Mouse (Mus musculus) ES-E14 (cell line): ENCODE results near the gene Itgb8.

ENCODE experiments used
- CHD2 ChIP-seq: IDR thresholded peaks from 2 replicates; pipeline ENCODE4 v1.6.1; 2014; ENCODE audit warnings: mild to moderate bottlenecking, low read depth, low read length, inconsistent platforms
- HCFC1 ChIP-seq: IDR thresholded peaks from 2 replicates; pipeline ENCODE4 v1.6.1; 2012; ENCODE audit warnings: low read length, inconsistent platforms, borderline replicate concordance; ENCODE audit not compliant: insufficient read depth
- MAFK ChIP-seq: IDR thresholded peaks from 2 replicates; pipeline ENCODE4 v1.6.1; 2014; ENCODE audit warnings: mild to moderate bottlenecking, low read depth, low read length, inconsistent platforms; ENCODE audit not compliant: insufficient read depth
- ZNF384 ChIP-seq: IDR thresholded peaks from 2 replicates; pipeline ENCODE4 v1.6.1; 2012; ENCODE audit warnings: low read depth, low read length, inconsistent platforms

- TF ChIP-seq ZNF384 (no peak), MAFK (no peak), CHD2 (no peak), HCFC1 (no peak)
These were observed 83.0 kb downstream of the Itgb8 start for GRCm38 (mm10) chr12:119155566-119155965.
